Mouse (Mus musculus): ENCODE measurements around the gene Sh3bgrl3. TPM values are rescaled to one million over a fixed set of nuclear protein-coding genes. Genes with fewer than 3 reads are reported as not detected.

The Sh3bgrl3 gene
- polyA plus RNA-seq, 1 experiment from 2014 or later: 371 TPM

GRCm38 (mm10) chr4:134101979-134102741 lies 26.4 kb downstream of the Sh3bgrl3 start, which contains the start of gene Ubxn11:
Gene Ubxn11 (plus strand): TSS chr4:134102570.
- peak within 1 kb of the TSS; percentile 69 for H3K4me3 ChIP-seq
- no peaks in the 10 kb centered on the region for H3K27me3 ChIP-seq
- 18% methylated on average over 34 of the region's 34 CpGs for WGBS
- H3K4me2 ChIP-seq: peak within 1 kb of the TSS; percentile 68
- ATAC-seq (ENCODE audit: low FRiP score): peak; percentile 97
- H3K4me1 ChIP-seq (replicated peaks): peaks cover 14% of the 10 kb centered on the region; the same call in 1 of the 2 replicates
- H3K9me3 ChIP-seq: no peaks in the 10 kb centered on the region
- H3K36me3 ChIP-seq: no peaks in the 10 kb centered on the region
- 0 out of 2 replicates have a peak within 1 kb of the TSS, but pooled peaks have one; percentile 30 for H3K27ac ChIP-seq
- H3K9ac ChIP-seq: peak within 1 kb of the TSS; percentile 75

GRCm38 (mm10) chr4:134100245-134100644 lies 28.3 kb downstream of the Sh3bgrl3 start:
- Histone ChIP-seq H3K36me3 (no peaks in the 10 kb centered on the region), H3K4me1 (replicated peaks) (peaks cover 8% of the 10 kb centered on the region; the same call in 1 of the 2 replicates)
- 85% methylated on average over 4 of the region's 4 CpGs for WGBS

GRCm38 (mm10) chr4:134098628-134099027 lies 30.0 kb downstream of the Sh3bgrl3 start:
- 83% methylated on average over 8 of the region's 8 CpGs for WGBS
- Histone ChIP-seq H3K9me3 (no peaks in the 10 kb centered on the region), H3K4me3 (no peak overlapping the region), H3K36me3 (no peaks in the 10 kb centered on the region), H3K4me2 (no peak overlapping the region), H3K4me1 (replicated peaks) (peaks cover 8% of the 10 kb centered on the region; the same call in 1 of the 2 replicates), H3K27ac (no peak overlapping the region), H3K27me3 (no peaks in the 10 kb centered on the region), H3K9ac (no peak overlapping the region)
- ATAC-seq (ENCODE audit: low FRiP score): no peak

More at GRCm38 (mm10) chr4:134100245-134100644, 28.3 kb downstream of the Sh3bgrl3 start:
- Histone ChIP-seq H3K9ac (no peak overlapping the region), H3K27ac (no peak overlapping the region), H3K9me3 (no peaks in the 10 kb centered on the region), H3K4me2 (no peak overlapping the region), H3K4me3 (no peak overlapping the region), H3K27me3 (no peaks in the 10 kb centered on the region)
- no peak for ATAC-seq (ENCODE audit: low FRiP score)

- Histone ChIP-seq H3K27ac (no peak overlapping the region), H3K4me3 (no peak overlapping the region), H3K27me3 (no peaks in the 10 kb centered on the region), H3K9me3 (no peaks in the 10 kb centered on the region), H3K36me3 (no peaks in the 10 kb centered on the region), H3K9ac (no peak overlapping the region), H3K4me1 (replicated peaks) (no peaks in the 10 kb centered on the region), H3K4me2 (no peak overlapping the region)
- 83% methylated on average over 5 of the region's 5 CpGs for WGBS
- ATAC-seq (ENCODE audit: low FRiP score): no peak
These were observed 31.5 kb downstream of the Sh3bgrl3 start for GRCm38 (mm10) chr4:134097015-134097608.

- Histone ChIP-seq H3K27me3 (no peaks in the 10 kb centered on the region), H3K4me3 (no peak overlapping the region), H3K9ac (no peak overlapping the region), H3K9me3 (no peaks in the 10 kb centered on the region), H3K36me3 (no peaks in the 10 kb centered on the region), H3K27ac (no peak overlapping the region), H3K4me1 (replicated peaks) (no peaks in the 10 kb centered on the region), H3K4me2 (no peak overlapping the region)
- 87% methylated on average over 3 of the region's 3 CpGs for WGBS
- ATAC-seq (ENCODE audit: low FRiP score): no peak
These were observed 32.5 kb downstream of the Sh3bgrl3 start for GRCm38 (mm10) chr4:134096120-134096519.

GRCm38 (mm10) chr4:134094923-134095547 lies 33.6 kb downstream of the Sh3bgrl3 start, which contains the start of gene Cd52:
Gene Cd52 (minus strand): TSS chr4:134095082.
- no peak within 1 kb of the TSS for H3K4me3 ChIP-seq
- ATAC-seq (ENCODE audit: low FRiP score): no peak
- H3K36me3 ChIP-seq: no peaks in the 10 kb centered on the region
- WGBS: 53% methylated on average over 3 of the region's 3 CpGs
- no peak within 1 kb of the TSS for H3K27ac ChIP-seq
- no peaks in the 10 kb centered on the region for H3K9me3 ChIP-seq
- no peak within 1 kb of the TSS for H3K4me2 ChIP-seq
- no peak within 1 kb of the TSS for H3K9ac ChIP-seq
- H3K27me3 ChIP-seq: no peaks in the 10 kb centered on the region
- H3K4me1 ChIP-seq (replicated peaks): no peaks in the 10 kb centered on the region

- no peaks in the 10 kb centered on the region for H3K27me3 ChIP-seq
- H3K36me3 ChIP-seq: no peaks in the 10 kb centered on the region
- no peaks in the 10 kb centered on the region for H3K4me1 ChIP-seq (replicated peaks)
- WGBS: 88% methylated on average over 7 of the region's 7 CpGs
- no peak overlapping the region for H3K4me3 ChIP-seq
- H3K9ac ChIP-seq: no peak overlapping the region
- no peak overlapping the region for H3K4me2 ChIP-seq
- H3K27ac ChIP-seq: no peak overlapping the region
- H3K9me3 ChIP-seq: no peaks in the 10 kb centered on the region
- no peak for ATAC-seq (ENCODE audit: low FRiP score)
These were observed 34.5 kb downstream of the Sh3bgrl3 start for GRCm38 (mm10) chr4:134094004-134094564.

- H3K27me3 ChIP-seq: no peaks in the 10 kb centered on the region
- ATAC-seq (ENCODE audit: low FRiP score): no peak
- no peak overlapping the region for H3K27ac ChIP-seq
- WGBS: 74% methylated on average over 6 of the region's 6 CpGs
- no peak overlapping the region for H3K9ac ChIP-seq
- no peak overlapping the region for H3K4me2 ChIP-seq
- no peak overlapping the region for H3K4me3 ChIP-seq
- H3K4me1 ChIP-seq (replicated peaks): no peaks in the 10 kb centered on the region
- no peaks in the 10 kb centered on the region for H3K36me3 ChIP-seq
- no peaks in the 10 kb centered on the region for H3K9me3 ChIP-seq
These were observed 36.0 kb downstream of the Sh3bgrl3 start for GRCm38 (mm10) chr4:134092382-134093288.

GRCm38 (mm10) chr4:134091225-134091529 lies 37.4 kb downstream of the Sh3bgrl3 start:
- H3K9me3 ChIP-seq: no peaks in the 10 kb centered on the region
- H3K4me1 ChIP-seq (replicated peaks): no peaks in the 10 kb centered on the region
- H3K27me3 ChIP-seq: no peaks in the 10 kb centered on the region
- 83% methylated on average over 6 of the region's 6 CpGs for WGBS
- H3K4me2 ChIP-seq: no peak overlapping the region
- H3K9ac ChIP-seq: no peak overlapping the region
- no peak overlapping the region for H3K27ac ChIP-seq
- ATAC-seq (ENCODE audit: low FRiP score): no peak
- no peak overlapping the region for H3K4me3 ChIP-seq
- no peaks in the 10 kb centered on the region for H3K36me3 ChIP-seq

GRCm38 (mm10) chr4:134090521-134091224 lies 37.9 kb downstream of the Sh3bgrl3 start:
- H3K9me3 ChIP-seq: no peaks in the 10 kb centered on the region
- no peak overlapping the region for H3K4me3 ChIP-seq
- no peak overlapping the region for H3K27ac ChIP-seq
- WGBS: 87% methylated on average over 16 of the region's 16 CpGs
- no peak overlapping the region for H3K4me2 ChIP-seq
- H3K9ac ChIP-seq: no peak overlapping the region
- no peaks in the 10 kb centered on the region for H3K36me3 ChIP-seq
- no peaks in the 10 kb centered on the region for H3K27me3 ChIP-seq
- ATAC-seq (ENCODE audit: low FRiP score): no peak
- no peaks in the 10 kb centered on the region for H3K4me1 ChIP-seq (replicated peaks)

GRCm38 (mm10) chr4:134089029-134089428 lies 39.6 kb downstream of the Sh3bgrl3 start:
- no peaks in the 10 kb centered on the region for H3K9me3 ChIP-seq
- H3K27me3 ChIP-seq: no peaks in the 10 kb centered on the region
- H3K9ac ChIP-seq: no peak overlapping the region
- H3K27ac ChIP-seq: no peak overlapping the region
- no peak overlapping the region for H3K4me2 ChIP-seq
- no peaks in the 10 kb centered on the region for H3K4me1 ChIP-seq (replicated peaks)
- no peaks in the 10 kb centered on the region for H3K36me3 ChIP-seq
- no peak overlapping the region for H3K4me3 ChIP-seq
- no peak for ATAC-seq (ENCODE audit: low FRiP score)
- WGBS: 79% methylated on average over 9 of the region's 9 CpGs
